Mouse (Mus musculus) subcutaneous adipose tissue, adult 2 months (tissue): ENCODE data around the gene Defa31. TPM values are rescaled to one million over a fixed set of nuclear protein-coding genes. Genes with fewer than 3 reads are reported as not detected.

Source experiments
- polyA plus RNA-seq: library from polyadenylated mRNA; depleted of rRNA; stranded (reverse); fragments of >200 nt; gene quantifications from 2 replicates; pipeline ENCODE4 v1.2.3, GENCODE M21; 2012; ENCODE audit warnings: low replicate concordance; rRNA removed

The Defa31 gene
- polyA plus RNA-seq = not detected in 2 replicates

GRCm38 (mm10) chr8:21191314-21191713, at the start of gene Defa31:
Gene Defa31, plus strand, starts transcription at chr8:21191614.

GRCm38 (mm10) chr8:21161977-21162376, 29.4 kb upstream of the Defa31 start, which contains the start of gene Defa22:
Gene Defa22, plus strand, starts transcription at chr8:21162277.

GRCm38 (mm10) chr8:21201261-21201660, 9.8 kb downstream of the Defa31 start, which contains the start of gene Gm15293:
Gene Gm15293, plus strand, starts transcription at chr8:21201561.

Other genes with a start within 250 kb of the Defa31 start
- 0.82 and 2.9 TPM in 2 replicates for gene AY761185, start 246.9 kb upstream of the Defa31 start, polyA plus RNA-seq
- not detected in 2 replicates for gene Defa21, start 166.1 kb upstream of the Defa31 start, polyA plus RNA-seq
- gene Defa23, start 136.6 kb upstream of the Defa31 start, polyA plus RNA-seq = not detected in 2 replicates
- gene Defa35, start 126.6 kb upstream of the Defa31 start, polyA plus RNA-seq = not detected in 2 replicates
- gene Defa25, start 107.2 kb upstream of the Defa31 start, polyA plus RNA-seq = not detected in 2 replicates
- not detected in 2 replicates for gene Gm14851, start 95.6 kb upstream of the Defa31 start, polyA plus RNA-seq
- gene Defa30, start 57.0 kb upstream of the Defa31 start, polyA plus RNA-seq = not detected in 2 replicates
- gene Defa22, start 29.3 kb upstream of the Defa31 start, polyA plus RNA-seq = not detected in 2 replicates
- gene Gm15293, start 9.9 kb downstream of the Defa31 start, polyA plus RNA-seq = not detected in 2 replicates
- gene Gm15292, start 58.1 kb downstream of the Defa31 start, polyA plus RNA-seq = not detected in 2 replicates
- gene Defa27, start 123.9 kb downstream of the Defa31 start, polyA plus RNA-seq = not detected in 2 replicates
- not detected in 2 replicates for gene Defa29, start 135.4 kb downstream of the Defa31 start, polyA plus RNA-seq
- not detected in 2 replicates for gene Defa2, start 186.9 kb downstream of the Defa31 start, polyA plus RNA-seq
- gene Defa33, start 200.2 kb downstream of the Defa31 start, polyA plus RNA-seq = not detected in 2 replicates
- not detected in 2 replicates for gene Defa36, start 235.8 kb downstream of the Defa31 start, polyA plus RNA-seq